Mouse (Mus musculus) MEL (cell line): ENCODE data around the gene Stat5a. TPM values are rescaled to one million over a fixed set of nuclear protein-coding genes. Genes with fewer than 3 reads are reported as not detected.

Source experiments
- DNase-seq: peaks from one replicate; pipeline ENCODE4 v3.0.0; 2011; ENCODE audit warnings: low read depth, low spot score
- H3K27ac ChIP-seq: 2 replicates; pipeline ENCODE4 v1.5.1; 2012; ENCODE audit warnings: low read depth, mild to moderate bottlenecking, control low read depth, low read length, moderate library complexity; ENCODE audit not compliant: control insufficient read depth
- H3K27me3 ChIP-seq, 2 experiments: fragments of 150-350 bp in 1 of 2; sonication (generic) in 1 of 2; 2 replicates each; pipeline ENCODE4 v1.6.1; 2012; ENCODE audit warnings: low read length in 2 of 2, mild to moderate bottlenecking in 2 of 2, improper control_type of control experiment in 1 of 2, moderate library complexity in 1 of 2; ENCODE audit not compliant: insufficient read depth in 2 of 2, control insufficient read depth in 1 of 2
- H3K36me3 ChIP-seq, 2 experiments: 2 replicates each; pipeline ENCODE4 v1.6.1; 2012 to 2014; ENCODE audit warnings: low read length in 2 of 2, improper control_type of control experiment in 1 of 2, inconsistent platforms in 1 of 2, mild to moderate bottlenecking in 1 of 2; ENCODE audit not compliant: insufficient read depth in 2 of 2, control insufficient read depth in 1 of 2
- H3K4me1 ChIP-seq, 2 experiments: fragments of 150-350 bp in 1 of 2; sonication (generic) in 1 of 2; 2 replicates each; pipeline ENCODE4 v1.6.1; 2012; ENCODE audit warnings: low read length in 2 of 2, improper control_type of control experiment in 1 of 2, mild to moderate bottlenecking in 1 of 2; ENCODE audit not compliant: insufficient read depth in 2 of 2, control insufficient read depth in 1 of 2
- H3K4me3 ChIP-seq, 2 experiments: fragments of 150-350 bp in 1 of 2; sonication (generic) in 1 of 2; 2 replicates each; pipeline ENCODE4 v1.5.1; 2012; ENCODE audit warnings: low read depth in 2 of 2, low read length in 2 of 2, mild to moderate bottlenecking in 2 of 2, moderate library complexity in 2 of 2, control low read depth in 1 of 2, improper control_type of control experiment in 1 of 2; ENCODE audit not compliant: control insufficient read depth in 1 of 2, insufficient read depth in 1 of 2
- H3K79me2 ChIP-seq: 2 replicates; pipeline ENCODE4 v1.6.1; 2012; ENCODE audit warnings: mild to moderate bottlenecking, low read length, moderate library complexity; ENCODE audit not compliant: control insufficient read depth, poor library complexity, insufficient read depth
- H3K9ac ChIP-seq: 2 replicates; pipeline ENCODE4 v1.6.1; 2012; ENCODE audit warnings: low read depth, mild to moderate bottlenecking, control low read depth, low read length, moderate library complexity; ENCODE audit not compliant: control insufficient read depth, poor library complexity, severe bottlenecking
- H3K9me3 ChIP-seq: fragments of 150-350 bp; sonication (generic); replicated peaks from 2 replicates; pipeline ENCODE4 v1.6.1; 2012; ENCODE audit warnings: mild to moderate bottlenecking, low read length, improper control_type of control experiment, moderate library complexity; ENCODE audit not compliant: insufficient read depth
- BHLHE40 ChIP-seq: IDR thresholded peaks from 2 replicates; pipeline ENCODE4 v1.6.1; 2012; ENCODE audit warnings: low read depth, mild to moderate bottlenecking, inconsistent platforms, low read length, improper control_type of control experiment, borderline replicate concordance
- CHD1 ChIP-seq: IDR thresholded peaks from 2 replicates; pipeline ENCODE4 v1.6.1; 2012; ENCODE audit warnings: low read depth, mild to moderate bottlenecking, inconsistent platforms, low read length, improper control_type of control experiment
- CHD2 ChIP-seq: IDR thresholded peaks from 2 replicates; pipeline ENCODE4 v1.6.1; 2011; ENCODE audit warnings: low read length, improper control_type of control experiment
- E2F4 ChIP-seq: IDR thresholded peaks from 2 replicates; pipeline ENCODE4 v1.6.1; 2011; ENCODE audit warnings: low read depth, low read length, improper control_type of control experiment, borderline replicate concordance
- ELF1 ChIP-seq: IDR thresholded peaks from 2 replicates; pipeline ENCODE4 v1.6.1; 2014; ENCODE audit warnings: low read depth, mild to moderate bottlenecking, inconsistent platforms, low read length, improper control_type of control experiment, moderate library complexity
- EP300 ChIP-seq, 2 experiments: IDR thresholded peaks; 2 replicates each; pipeline ENCODE4 v1.6.1; 2011; ENCODE audit warnings: improper control_type of control experiment in 2 of 2, low read length in 2 of 2, low read depth in 1 of 2, mild to moderate bottlenecking in 1 of 2
- ETS1 ChIP-seq: IDR thresholded peaks from 2 replicates; pipeline ENCODE4 v1.6.1; 2012; ENCODE audit warnings: low read depth, mild to moderate bottlenecking, inconsistent platforms, low read length, improper control_type of control experiment, moderate library complexity
- GABPA ChIP-seq: IDR thresholded peaks from 2 replicates; pipeline ENCODE4 v1.6.1; 2012; ENCODE audit warnings: low read depth, mild to moderate bottlenecking, inconsistent platforms, low read length, improper control_type of control experiment, moderate library complexity
- GATA1 ChIP-seq: IDR thresholded peaks from 2 replicates; pipeline ENCODE4 v1.6.1; 2011; ENCODE audit warnings: low read depth, low read length, improper control_type of control experiment
- HCFC1 ChIP-seq: IDR thresholded peaks from 2 replicates; pipeline ENCODE4 v1.6.1; 2012; ENCODE audit warnings: low read depth, mild to moderate bottlenecking, inconsistent platforms, low read length, improper control_type of control experiment, moderate library complexity
- JUND ChIP-seq: IDR thresholded peaks from 2 replicates; pipeline ENCODE4 v1.6.1; 2011; ENCODE audit warnings: low read depth, mild to moderate bottlenecking, improper control_type of control experiment, low read length
- KAT2A ChIP-seq: conservative IDR thresholded peaks from 2 replicates; pipeline ENCODE4 v1.6.1; 2012; ENCODE audit warnings: low read depth, low read length, improper control_type of control experiment, inconsistent platforms
- MAFK ChIP-seq: IDR thresholded peaks from 2 replicates; pipeline ENCODE4 v1.6.1; 2011; ENCODE audit warnings: low read depth, mild to moderate bottlenecking, low read length, improper control_type of control experiment, borderline replicate concordance
- MAX ChIP-seq: IDR thresholded peaks from 2 replicates; pipeline ENCODE4 v1.6.1; 2011; ENCODE audit warnings: low read length, improper control_type of control experiment
- MYB ChIP-seq: IDR thresholded peaks from 2 replicates; pipeline ENCODE4 v1.6.1; 2011; ENCODE audit warnings: mild to moderate bottlenecking, low read depth, low read length, improper control_type of control experiment
- MYC ChIP-seq: IDR thresholded peaks from 2 replicates; pipeline ENCODE4 v1.6.1; 2011; ENCODE audit warnings: low read depth, mild to moderate bottlenecking, low read length, improper control_type of control experiment, moderate library complexity
- NELFE ChIP-seq: IDR thresholded peaks from 2 replicates; pipeline ENCODE4 v1.6.1; 2011; ENCODE audit warnings: low read depth, low read length, improper control_type of control experiment
- NRF1 ChIP-seq: IDR thresholded peaks from 2 replicates; pipeline ENCODE4 v1.6.1; 2014; ENCODE audit warnings: low read depth, mild to moderate bottlenecking, inconsistent platforms, low read length, improper control_type of control experiment, moderate library complexity; ENCODE audit not compliant: poor library complexity, insufficient read depth, severe bottlenecking
- POLR2AphosphoS2 ChIP-seq: IDR thresholded peaks from 2 replicates; pipeline ENCODE4 v1.6.1; 2011; ENCODE audit warnings: low read length, improper control_type of control experiment
- SMC3 ChIP-seq: IDR thresholded peaks from 2 replicates; pipeline ENCODE4 v1.6.1; 2011; ENCODE audit warnings: low read depth, low read length, improper control_type of control experiment
- TAL1 ChIP-seq: IDR thresholded peaks from 2 replicates; pipeline ENCODE4 v1.6.1; 2012; ENCODE audit warnings: mild to moderate bottlenecking, inconsistent platforms, low read length, moderate library complexity, mixed read lengths
- TCF12 ChIP-seq: IDR thresholded peaks from 2 replicates; pipeline ENCODE4 v1.6.1; 2014; ENCODE audit warnings: low read depth, mild to moderate bottlenecking, inconsistent platforms, low read length, improper control_type of control experiment, moderate library complexity
- UBTF ChIP-seq: IDR thresholded peaks from 2 replicates; pipeline ENCODE4 v1.6.1; 2012; ENCODE audit warnings: low read depth, mild to moderate bottlenecking, inconsistent platforms, low read length, improper control_type of control experiment, moderate library complexity, borderline replicate concordance; ENCODE audit not compliant: insufficient read depth
- USF1 ChIP-seq: IDR thresholded peaks from 2 replicates; pipeline ENCODE4 v1.6.1; 2014; ENCODE audit warnings: low read depth, mild to moderate bottlenecking, inconsistent platforms, low read length, improper control_type of control experiment, moderate library complexity
- USF2 ChIP-seq, 2 experiments: IDR thresholded peaks; 2 replicates each; pipeline ENCODE4 v1.6.1; 2011 to 2012; ENCODE audit warnings: improper control_type of control experiment in 2 of 2, low read length in 2 of 2, borderline replicate concordance in 1 of 2, inconsistent platforms in 1 of 2, low read depth in 1 of 2, mild to moderate bottlenecking in 1 of 2; ENCODE audit not compliant: insufficient read depth in 1 of 2
- ZC3H11A ChIP-seq: IDR thresholded peaks from 2 replicates; pipeline ENCODE4 v1.6.1; 2012; ENCODE audit warnings: low read depth, mild to moderate bottlenecking, inconsistent platforms, low read length, improper control_type of control experiment
- ZKSCAN1 ChIP-seq: IDR thresholded peaks from 2 replicates; pipeline ENCODE4 v1.6.1; 2012; ENCODE audit warnings: low read depth, mild to moderate bottlenecking, inconsistent platforms, low read length, improper control_type of control experiment, moderate library complexity
- ZMIZ1 ChIP-seq: IDR thresholded peaks from 2 replicates; pipeline ENCODE4 v1.6.1; 2012; ENCODE audit warnings: low read depth, mild to moderate bottlenecking, inconsistent platforms, low read length, improper control_type of control experiment, moderate library complexity
- ZNF384 ChIP-seq: IDR thresholded peaks from 2 replicates; pipeline ENCODE4 v1.6.1; 2012; ENCODE audit warnings: low read depth, mild to moderate bottlenecking, inconsistent platforms, low read length, improper control_type of control experiment
- polyA plus RNA-seq, 2 experiments: library from polyadenylated mRNA; stranded (reverse) in 1 of 2; unstranded in 1 of 2; fragments of >175 nt in 1 of 2; fragments of >200 nt in 1 of 2; gene quantifications; 2 replicates each; pipeline versions ENCODE4 v1.2.1 to v1.2.4; 2012; ENCODE audit warnings: low replicate concordance in 2 of 2, low read depth in 1 of 2; ENCODE audit not compliant: insufficient read length in 2 of 2, insufficient read depth in 1 of 2, missing spikeins in 1 of 2
- total RNA-seq: library from RNA; depleted of rRNA; stranded (reverse); fragments of 300-350 nt; gene quantifications from 2 replicates; pipeline ENCODE4 v1.2.3, GENCODE M21; 2012

Stat5a gene
- total and polyA plus RNA-seq, 3 experiments, result 54.2 to 86.8 TPM; not detected in 1

- H3K4me1 ChIP-seq, result peaks cover 3 to 4% of the 10 kb centered on the region in 2 experiments; a peak in 2 of 4 replicates
- H3K79me2 ChIP-seq, result peaks cover 50% of the 10 kb centered on the region
- peaks cover 2 to 4% of the 10 kb centered on the region in 2 experiments; a peak in 2 of 4 replicates for H3K36me3 ChIP-seq
- H3K27me3 ChIP-seq, result no peaks in the 10 kb centered on the region
- TF ChIP-seq BHLHE40 (no peak), POLR2AphosphoS2 (no peak), MAFK (no peak), TCF12 (no peak), GATA1 (no peak), ZC3H11A (no peak), KAT2A (no peak), NELFE (no peak), EP300 (IDR thresholded peaks at IDR 0.05; ENCODE audit: low read depth in 1 of 2, low read length in 2 of 2) (no peak), TAL1 (no peak), MAX (no peak), HCFC1 (no peak), MYB (no peak), ZKSCAN1 (no peak), USF2 (IDR thresholded peaks at IDR 0.05; ENCODE audit: borderline replicate concordance in 1 of 2, insufficient read depth in 1 of 2, low read depth in 1 of 2, low read length in 2 of 2) (no peak), CHD1 (no peak), ETS1 (no peak), E2F4 (no peak), ELF1 (no peak), SMC3 (no peak)
- no peak overlapping the region for H3K27ac ChIP-seq
- H3K9me3 ChIP-seq, result no peaks in the 10 kb centered on the region
- no peak overlapping the region for H3K9ac ChIP-seq
- H3K4me3 ChIP-seq, result no peak overlapping the region
- DNase-seq, result no peak
Measured at GRCm38 (mm10) chr11:100842025-100842424, 17.1 kb upstream of the Stat5a start.

- Histone ChIP-seq H3K79me2 (peaks cover 59% of the 10 kb centered on the region), H3K4me3 (no peak overlapping the region), H3K9me3 (no peaks in the 10 kb centered on the region), H3K27ac (no peak overlapping the region), H3K4me1 (peaks cover 8 to 12% of the 10 kb centered on the region in 2 experiments), H3K9ac (no peak overlapping the region), H3K36me3 (peaks cover 2 to 9% of the 10 kb centered on the region in 2 experiments; a peak in 3 of 4 replicates), H3K27me3 (no peaks in the 10 kb centered on the region)
- DNase-seq, result no peak
- TF ChIP-seq ZC3H11A, result no peak
- no peak for TF ChIP-seq CHD1
- no peak for TF ChIP-seq USF1
- TF ChIP-seq MYC, result no peak
- TF ChIP-seq UBTF, result no peak
- no peak for TF ChIP-seq USF2 (IDR thresholded peaks at IDR 0.05; ENCODE audit: borderline replicate concordance in 1 of 2, insufficient read depth in 1 of 2, low read depth in 1 of 2, low read length in 2 of 2)
- TF ChIP-seq NRF1, result no peak
- no peak for TF ChIP-seq NELFE
- no peak for TF ChIP-seq E2F4
- no peak for TF ChIP-seq JUND
- TF ChIP-seq GABPA, result no peak
- no peak for TF ChIP-seq ZNF384
- no peak for TF ChIP-seq SMC3
- no peak for TF ChIP-seq MAX
- no peak for TF ChIP-seq ELF1
- no peak for TF ChIP-seq ZMIZ1
- TF ChIP-seq CHD2, result no peak
- no peak for TF ChIP-seq ZKSCAN1
- no peak for TF ChIP-seq TAL1
Measured at GRCm38 (mm10) chr11:100843070-100843669, 16.0 kb upstream of the Stat5a start.
